Mouse (Mus musculus) gastrocnemius, adult 8-10 months (tissue): Measurements from ENCODE around the gene Slc6a4. TPM values are rescaled to one million over a fixed set of nuclear protein-coding genes. Genes with fewer than 3 reads are reported as not detected.

Experiments used
- DNase-seq, 2 experiments: peaks; one replicate each; pipeline ENCODE4 v3.0.0; 2022; ENCODE audit warnings: low spot score in 2 of 2
- total RNA-seq, 4 experiments: library from RNA; stranded (reverse); gene quantifications; 2 replicates each; pipeline ENCODE4 v1.2.4; 2022

Gene Slc6a4
- under 1 TPM; 0.15 to 0.44 (median 0.20) TPM for total RNA-seq

GRCm38 (mm10) chr11:76997916-76998704 is at the start of gene Slc6a4:
Gene Slc6a4, plus strand, starts transcription at chr11:76998603.
- DNase-seq: no peak

- DNase-seq: no peak
These were observed 44.9 kb upstream of the Slc6a4 start for GRCm38 (mm10) chr11:76953536-76953935.

- no peak for DNase-seq
These were observed 32.7 kb upstream of the Slc6a4 start for GRCm38 (mm10) chr11:76965703-76966102.

DNA sequence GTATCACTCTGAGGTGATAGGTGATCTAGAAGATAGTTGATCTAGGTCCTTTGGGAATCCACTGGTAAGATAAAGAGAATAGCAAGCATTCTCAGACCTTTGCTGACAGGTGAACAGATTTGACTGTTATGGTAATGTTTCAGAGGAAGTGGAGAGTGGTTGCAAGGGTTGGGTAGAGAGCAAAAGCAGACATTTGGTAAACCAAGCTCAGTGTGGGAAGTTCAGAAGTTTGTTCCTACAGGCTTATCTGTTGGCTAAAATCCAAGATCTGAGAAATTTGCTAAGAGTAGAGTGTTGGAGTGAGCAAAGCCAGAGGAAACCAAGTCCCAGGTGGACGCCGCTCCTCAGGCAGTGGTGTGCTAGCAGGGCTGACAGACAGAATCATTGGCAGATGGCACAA is 28.1 kb upstream of the Slc6a4 start:
- DNase-seq: no peak

DNA sequence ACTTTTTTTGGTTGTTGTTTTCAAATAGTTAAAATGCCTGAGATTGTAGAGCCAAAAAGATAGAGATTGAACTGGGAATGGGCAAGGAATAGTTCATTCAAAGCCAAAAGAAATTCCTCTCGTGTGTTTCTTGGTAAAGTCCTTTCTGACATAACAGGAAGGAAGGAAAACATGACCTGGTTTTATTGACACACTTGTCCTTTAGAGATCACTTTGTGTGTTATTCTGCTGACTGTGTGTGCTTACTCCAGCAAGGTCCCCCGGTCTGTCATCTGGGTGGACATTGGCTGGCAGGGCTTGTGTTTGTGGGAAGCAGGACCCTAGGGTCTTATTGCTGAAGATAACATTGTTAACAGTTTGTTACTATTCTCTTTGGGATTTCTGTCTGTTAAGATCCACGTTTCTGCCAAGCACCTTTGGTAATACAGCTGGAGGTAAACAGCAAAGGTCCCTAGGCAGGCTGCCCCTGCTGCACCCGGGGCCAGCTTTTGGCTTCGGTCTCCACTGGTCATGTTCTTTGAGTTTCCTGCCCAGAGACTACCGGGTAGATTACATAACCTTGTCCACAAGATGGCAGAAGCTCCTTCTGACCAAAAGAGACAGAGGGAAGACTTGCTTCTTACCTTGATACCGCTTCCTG is 23.6 kb upstream of the Slc6a4 start:
- no peak for DNase-seq

GRCm38 (mm10) chr11:76981570-76982141 is 16.7 kb upstream of the Slc6a4 start:
- no peak for DNase-seq

DNA sequence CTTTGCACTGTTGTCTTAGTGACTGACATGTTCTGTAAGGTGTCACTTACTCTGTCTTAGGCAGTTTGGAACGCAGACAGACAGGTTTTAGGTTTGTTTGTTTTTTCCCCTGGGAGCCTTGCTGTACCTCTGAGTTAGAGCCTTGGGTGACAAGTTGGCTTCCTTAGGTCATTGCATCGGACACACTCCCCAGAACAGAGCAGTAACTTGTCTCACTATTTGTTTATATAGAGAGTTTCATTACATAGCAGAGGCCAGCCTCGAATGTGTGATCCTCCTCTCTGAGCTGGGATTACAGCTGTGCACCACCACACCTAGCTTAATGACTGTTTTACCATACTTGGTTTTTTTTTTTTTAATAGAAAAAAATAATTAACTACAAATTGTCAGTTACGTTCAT is 16.0 kb upstream of the Slc6a4 start:
- DNase-seq: no peak

DNA sequence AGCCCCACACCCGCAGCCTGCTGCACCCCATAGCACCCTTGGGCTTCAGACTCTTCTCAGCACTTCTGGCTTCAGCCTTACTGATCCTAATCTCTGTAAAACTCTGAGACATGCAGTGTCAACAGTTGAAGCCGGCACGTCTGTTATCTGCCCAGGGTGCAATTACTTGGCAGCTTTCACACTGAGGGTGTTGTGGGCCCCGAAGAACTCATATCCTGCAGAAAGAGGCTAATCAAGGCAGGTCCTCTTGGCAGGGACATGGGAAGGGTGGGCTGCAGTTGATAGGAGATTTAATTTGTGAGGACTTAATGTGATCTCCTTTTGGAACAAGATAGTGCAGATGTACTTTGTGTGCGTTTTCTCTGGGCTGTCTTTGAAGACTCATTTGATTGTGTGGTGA is 14.8 kb upstream of the Slc6a4 start:
- DNase-seq: no peak

DNA sequence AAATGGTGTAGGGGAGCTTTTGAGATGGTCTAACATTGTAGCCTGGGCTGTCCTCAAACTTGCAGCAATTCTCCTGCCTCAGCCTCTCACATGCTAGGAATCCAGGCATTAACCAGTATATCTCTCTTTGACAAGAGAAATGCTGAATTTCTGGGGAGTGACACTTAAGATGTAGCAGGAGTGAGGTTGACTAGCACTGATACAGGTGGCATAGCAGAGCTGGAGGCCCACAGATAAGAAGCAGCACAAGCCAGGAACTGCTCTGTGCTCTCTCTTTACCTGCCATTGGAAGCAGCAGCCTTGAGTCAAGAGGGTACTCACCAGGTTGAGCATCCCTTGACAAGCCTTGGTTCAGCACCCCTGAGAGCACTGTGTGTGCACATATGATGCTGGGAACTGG is 14.2 kb upstream of the Slc6a4 start:
- DNase-seq: no peak

DNA sequence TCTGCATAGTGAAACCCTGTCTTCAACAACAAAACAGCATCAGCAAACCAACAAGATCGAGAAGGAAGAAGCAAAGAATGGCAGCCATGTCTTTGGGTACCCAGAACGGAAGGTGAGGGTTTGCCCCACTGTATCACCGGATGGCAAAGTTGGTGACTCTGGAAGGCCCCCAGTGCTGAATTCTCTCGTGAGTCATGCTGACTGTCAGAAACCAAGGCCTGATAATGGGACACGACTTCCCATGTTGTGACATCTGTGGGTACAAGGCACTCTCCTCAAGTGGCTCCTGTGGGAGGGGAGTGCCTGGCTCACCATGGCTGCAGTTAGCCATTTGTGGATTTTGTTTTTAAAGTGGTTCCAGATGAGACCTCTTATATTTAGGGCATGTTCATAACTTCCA is 7.6 kb upstream of the Slc6a4 start:
- DNase-seq: no peak

DNA sequence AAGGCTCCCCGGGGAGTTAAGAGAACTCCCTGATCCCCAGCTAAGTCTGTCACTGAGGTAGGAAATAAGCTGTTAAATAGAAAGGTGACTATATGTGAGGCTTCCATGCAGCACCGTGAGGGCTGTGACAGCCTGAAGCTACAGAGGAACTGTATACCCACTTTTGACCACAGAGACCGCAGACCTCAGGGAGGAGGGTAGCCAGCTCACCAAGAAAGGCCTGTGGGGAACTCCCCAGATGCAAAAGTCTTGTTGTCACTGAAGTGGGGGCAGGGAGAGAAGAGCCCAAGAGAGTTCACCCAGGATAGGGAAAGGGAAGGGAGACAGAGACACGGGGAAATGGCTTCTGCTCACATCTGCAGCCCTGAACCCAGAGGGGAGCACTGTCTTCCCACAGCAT is 5.5 kb upstream of the Slc6a4 start:
- no peak for DNase-seq

GRCm38 (mm10) chr11:76995966-76996672 is 2.3 kb upstream of the Slc6a4 start:
- DNase-seq: no peak

DNA sequence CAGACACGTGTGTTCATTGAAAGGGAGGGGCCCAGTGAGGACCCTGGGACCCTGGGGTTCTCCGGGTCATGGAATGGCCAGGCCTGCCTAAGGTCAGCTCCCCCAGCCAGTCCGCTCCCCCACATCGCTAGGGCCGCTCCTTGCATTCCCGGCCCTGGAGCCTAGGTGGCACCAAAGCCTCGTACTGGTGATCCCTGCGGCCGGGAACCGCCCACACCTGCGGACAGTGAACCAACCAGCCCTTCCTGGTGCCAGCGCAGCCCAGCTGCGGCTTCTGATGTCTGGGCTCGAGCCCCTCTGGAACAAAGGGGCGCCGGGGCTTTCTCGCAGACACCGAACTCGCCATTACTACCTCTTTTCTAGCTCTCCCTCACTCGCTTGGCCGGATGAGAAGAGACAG is 1.1 kb upstream of the Slc6a4 start:
- peak; percentile 24 to 47 for DNase-seq

- no peak for DNase-seq
These were observed 363 bp downstream of the Slc6a4 start for GRCm38 (mm10) chr11:76998705-76999226.

GRCm38 (mm10) chr11:77000741-77001140 is 2.3 kb downstream of the Slc6a4 start:
- DNase-seq: no peak

DNA sequence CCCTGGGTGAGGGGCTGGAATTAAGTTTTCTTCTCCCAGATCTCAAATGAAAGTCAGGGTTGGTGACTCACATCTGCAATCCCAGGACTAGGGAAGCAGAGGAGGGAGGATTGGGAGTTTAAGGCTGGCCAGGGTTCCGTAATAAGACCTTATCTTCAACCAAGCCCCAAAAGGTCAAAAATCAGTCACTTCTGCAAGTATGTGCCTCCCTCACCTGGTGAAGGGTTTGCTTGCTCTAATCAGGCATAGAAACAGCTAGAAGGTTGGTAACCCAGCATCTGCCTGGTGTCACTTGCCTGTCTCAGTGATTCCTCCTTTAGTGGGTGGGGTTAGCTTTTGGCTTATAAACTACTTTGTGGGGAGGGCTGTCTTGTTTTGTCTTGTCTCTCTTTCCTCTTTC is 4.0 kb downstream of the Slc6a4 start:
- no peak for DNase-seq

DNA sequence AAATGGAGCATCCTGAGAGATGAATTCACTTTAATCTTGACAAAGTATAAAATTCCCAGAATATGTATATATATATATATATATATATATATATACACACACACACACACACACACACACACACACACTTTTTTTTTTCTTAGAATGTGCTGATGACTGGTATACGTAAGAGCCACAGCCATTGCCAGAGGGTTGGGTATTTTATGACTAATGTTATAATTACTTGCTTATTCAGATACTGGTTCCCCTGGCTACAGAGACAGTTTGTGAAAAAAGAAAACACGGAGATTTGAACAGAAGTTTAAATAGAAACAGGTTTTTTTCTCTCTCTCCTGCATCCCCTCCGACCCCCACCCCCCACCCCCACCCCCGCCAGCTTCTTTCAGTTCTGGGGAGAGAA is 7.5 kb downstream of the Slc6a4 start:
- no peak for DNase-seq

GRCm38 (mm10) chr11:77006616-77007015 is 8.2 kb downstream of the Slc6a4 start:
- DNase-seq: no peak

DNA sequence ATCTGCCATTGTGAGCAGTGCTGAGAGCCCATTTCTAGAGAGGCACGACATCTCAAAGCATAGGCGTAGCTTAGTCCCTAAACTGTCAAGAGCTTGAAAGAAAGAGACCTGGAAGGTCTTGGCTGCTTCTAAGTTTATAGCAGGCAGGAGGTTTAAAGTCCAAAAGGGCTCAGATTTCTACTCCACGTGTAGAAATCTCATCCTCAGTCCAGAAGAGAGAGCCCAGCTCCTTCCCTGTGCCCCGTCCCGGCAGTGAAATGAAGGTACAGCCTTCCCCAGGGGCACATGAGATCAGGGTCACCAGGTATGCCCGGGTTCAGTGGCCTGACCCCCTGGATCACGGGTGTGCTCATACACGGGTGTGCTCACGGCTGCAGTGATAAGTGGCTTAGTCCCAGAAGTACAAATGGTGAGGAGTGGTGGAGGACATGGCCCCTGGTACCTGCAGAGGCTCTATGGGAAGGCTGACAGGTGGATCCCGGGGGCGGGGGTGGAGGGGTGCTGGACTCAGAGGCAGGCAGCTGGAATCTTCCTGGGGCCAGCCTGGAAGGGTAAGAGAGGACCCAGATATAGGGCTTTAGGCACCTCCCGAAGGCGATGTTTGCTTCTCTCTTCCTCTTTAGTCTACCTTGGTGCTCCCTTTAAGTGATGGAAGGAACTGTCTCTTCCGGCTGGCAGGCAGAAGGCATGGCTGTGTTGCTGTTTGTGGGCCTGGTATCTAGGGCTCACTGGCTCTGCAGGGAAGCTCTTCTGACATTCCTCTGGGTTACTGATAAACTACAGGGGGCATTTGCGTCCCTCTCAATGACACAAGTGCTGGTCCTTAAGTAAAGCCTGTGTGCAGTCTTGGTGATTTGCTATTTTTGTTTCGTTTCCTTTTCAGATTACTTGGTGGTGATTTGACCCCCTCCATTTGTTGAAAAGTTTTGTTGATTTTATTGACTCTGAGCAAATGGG is 10.9 kb downstream of the Slc6a4 start:
- no peak for DNase-seq

DNA sequence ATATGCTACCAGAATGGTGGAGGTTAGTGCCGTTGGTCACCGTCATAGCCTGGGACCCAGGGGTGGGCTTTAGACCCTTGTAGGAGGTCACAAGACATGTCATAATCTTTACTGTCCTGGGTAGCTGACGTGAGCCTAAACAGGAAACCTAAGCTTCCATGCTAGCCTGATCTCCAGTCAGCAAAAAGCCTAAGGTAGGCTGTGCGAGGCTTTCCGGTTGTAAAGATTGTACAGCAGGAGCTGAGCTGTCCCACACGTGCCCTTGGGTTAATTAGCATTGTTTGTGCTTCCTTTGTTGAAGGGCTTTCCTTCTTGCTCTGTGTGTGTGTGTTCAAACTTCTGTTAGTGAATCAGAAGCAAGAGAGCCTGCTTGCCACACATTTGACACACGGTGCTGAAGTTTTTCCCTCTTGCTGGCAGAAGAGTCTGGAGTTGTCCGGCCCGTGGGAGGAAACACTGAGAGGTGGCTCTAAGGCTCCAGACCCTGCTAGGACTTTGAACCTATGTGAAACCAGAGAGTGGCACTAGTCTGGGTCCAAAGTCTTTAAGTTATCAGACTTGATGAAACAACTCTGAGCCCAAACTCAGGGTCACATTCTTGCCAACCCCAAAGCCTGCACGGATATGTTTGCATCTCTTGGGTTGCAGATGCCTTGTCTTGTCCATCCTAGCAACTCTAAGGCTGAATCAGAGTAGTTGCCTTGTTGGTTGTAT is 12.5 kb downstream of the Slc6a4 start:
- no peak for DNase-seq
